Mouse (Mus musculus) midbrain, postnatal 0 days (tissue): Measurements from ENCODE around the gene Sfpq. TPM values are rescaled to one million over a fixed set of nuclear protein-coding genes. Genes with fewer than 3 reads are reported as not detected.

ENCODE experiments used
- ATAC-seq: fragments of 200-750 bp; cut with Nextera tagmentation; 2 replicates; pipeline ENCODE4 v1.8.0; 2017; ENCODE audit warnings: moderate number of reproducible peaks, mild to moderate bottlenecking, moderate TSS enrichment, moderate library complexity; ENCODE audit not compliant: low FRiP score
- DNase-seq: peaks from one replicate; pipeline ENCODE4 v3.0.0-alpha.2; 2015; ENCODE audit warnings: low spot score
- H3K27ac ChIP-seq: fragments of 300-500 bp; sonication (generic); 2 replicates; pipeline ENCODE4 v1.5.1; 2014; ENCODE audit warnings: low read depth, mild to moderate bottlenecking, low read length, mixed read lengths
- H3K27me3 ChIP-seq: fragments of 300-500 bp; sonication (generic); 2 replicates; pipeline ENCODE4 v1.6.1; 2014; ENCODE audit warnings: low read length, control low read depth, mixed read lengths; ENCODE audit not compliant: insufficient read depth
- H3K36me3 ChIP-seq: fragments of 300-500 bp; sonication (generic); 2 replicates; pipeline ENCODE4 v1.6.1; 2014; ENCODE audit warnings: low read length, control low read depth, mixed read lengths; ENCODE audit not compliant: insufficient read depth
- H3K4me1 ChIP-seq: fragments of 300-500 bp; sonication (generic); 2 replicates; pipeline ENCODE4 v1.6.1; 2014; ENCODE audit warnings: mild to moderate bottlenecking, control low read depth, antibody characterized with exemption, low read length, mixed read lengths; ENCODE audit not compliant: insufficient read depth
- H3K4me2 ChIP-seq: fragments of 300-500 bp; sonication (generic); 2 replicates; pipeline ENCODE4 v1.6.1; 2014; ENCODE audit warnings: low read depth, mild to moderate bottlenecking, low read length, mixed read lengths; ENCODE audit not compliant: poor library complexity, severe bottlenecking
- H3K4me3 ChIP-seq: fragments of 300-500 bp; sonication (generic); 2 replicates; pipeline ENCODE4 v1.5.1; 2014; ENCODE audit warnings: low read depth, mild to moderate bottlenecking, low read length, moderate library complexity
- H3K9ac ChIP-seq: fragments of 300-500 bp; sonication (generic); replicated peaks from 2 replicates; pipeline ENCODE4 v1.6.1; 2014; ENCODE audit warnings: mild to moderate bottlenecking, low read length, moderate library complexity, mixed read lengths; ENCODE audit not compliant: poor library complexity, severe bottlenecking
- H3K9me3 ChIP-seq: fragments of 300-500 bp; sonication (generic); 2 replicates; pipeline ENCODE4 v1.6.1; 2016; ENCODE audit warnings: low read length, control low read depth
- CTCF ChIP-seq: IDR thresholded peaks from 2 replicates; pipeline ENCODE4 v1.5.1; 2016; ENCODE audit warnings: antibody characterized with exemption, mild to moderate bottlenecking
- WGBS: fragments of 180-500 bp; shearing (Covaris S2); extraction: QIAGEN DNeasy Blood & Tissue Kit; methylation state at CpG from one replicate; pipeline ENCODE4 v1.1.7; 2014; 5-methylcytosine and 5-hydroxymethylcytosine counted together
- polyA plus RNA-seq: library from polyadenylated mRNA; unstranded; fragments of >200 nt; fragmentation: Nextera tagmentation; extraction: Ambion mirVana; gene quantifications from 2 replicates; pipeline ENCODE4 v1.2.1, GENCODE M21; 2015
- total RNA-seq: library from RNA; depleted of rRNA; stranded (reverse); fragments of >200 nt; gene quantifications from 2 replicates; pipeline ENCODE4 v1.2.3, GENCODE M21; 2014

Gene Sfpq
- total and polyA plus RNA-seq, 2 experiments from 2014 or later, result 63.2 to 157 TPM

- H3K9me3 ChIP-seq, result no peaks in the 10 kb centered on the region
- DNase-seq (no peak), ATAC-seq (no peak)
- no peak overlapping the region for H3K9ac ChIP-seq
- no peak overlapping the region for H3K4me3 ChIP-seq
- peaks cover 20% of the 10 kb centered on the region for H3K36me3 ChIP-seq
- no peaks in the 10 kb centered on the region for H3K27me3 ChIP-seq
- no peak overlapping the region for H3K27ac ChIP-seq
- 83% methylated on average over 7 of the region's 7 CpGs for WGBS
- no peak overlapping the region for H3K4me2 ChIP-seq
- H3K4me1 ChIP-seq, result no peaks in the 10 kb centered on the region
- TF ChIP-seq CTCF, result peak; percentile 60
Measured at GRCm38 (mm10) chr4:127054522-127055198, 33.5 kb downstream of the Sfpq start.

GRCm38 (mm10) chr4:127060585-127061290 is 39.6 kb downstream of the Sfpq start, which contains the start of gene Zmym1:
Gene Zmym1, minus strand, starts transcription at chr4:127061152.
- peak; percentile 86 for DNase-seq
- Histone ChIP-seq H3K27me3 (no peaks in the 10 kb centered on the region), H3K4me1 (no peaks in the 10 kb centered on the region), H3K4me3 (peak within 1 kb of the TSS; percentile 53), H3K4me2 (peak within 1 kb of the TSS; percentile 64), H3K9me3 (no peaks in the 10 kb centered on the region), H3K9ac (peak within 1 kb of the TSS; percentile 47), H3K36me3 (no peaks in the 10 kb centered on the region; the same call in 1 of the 2 replicates), H3K27ac (no peak within 1 kb of the TSS; the same call in 1 of the 2 replicates)
- peak; percentile 69 for ATAC-seq
- WGBS, result under 1% methylated on average over 38 of the region's 38 CpGs
- no peak for TF ChIP-seq CTCF

- Histone ChIP-seq H3K27me3 (no peaks in the 10 kb centered on the region), H3K4me1 (no peaks in the 10 kb centered on the region), H3K36me3 (no peaks in the 10 kb centered on the region), H3K9ac (no peak overlapping the region), H3K4me2 (no peak overlapping the region), H3K4me3 (no peak overlapping the region), H3K27ac (no peak overlapping the region), H3K9me3 (no peaks in the 10 kb centered on the region)
- WGBS, result 46% methylated on average over 1 of the region's 1 CpGs
- TF ChIP-seq CTCF, result no peak
- DNase-seq (no peak), ATAC-seq (no peak)
Measured at GRCm38 (mm10) chr4:127064051-127064450, 42.9 kb downstream of the Sfpq start.

GRCm38 (mm10) chr4:127074915-127075314 is 53.8 kb downstream of the Sfpq start:
- TF ChIP-seq CTCF, result peak; percentile 15; the same call in 1 of the 2 replicates
- Histone ChIP-seq H3K4me1 (peaks cover 5% of the 10 kb centered on the region; the same call in 1 of the 2 replicates), H3K27ac (no peak overlapping the region), H3K4me3 (no peak overlapping the region), H3K9ac (no peak overlapping the region), H3K27me3 (no peaks in the 10 kb centered on the region), H3K4me2 (no peak overlapping the region), H3K9me3 (no peaks in the 10 kb centered on the region), H3K36me3 (no peaks in the 10 kb centered on the region)
- 44% methylated on average over 1 of the region's 1 CpGs for WGBS
- DNase-seq (no peak), ATAC-seq (no peak)

- under 1% methylated on average over 45 of the region's 46 CpGs for WGBS
- ATAC-seq, result peak; percentile 98
- Histone ChIP-seq H3K27me3 (no peaks in the 10 kb centered on the region), H3K9ac (peak within 1 kb of the TSS; percentile 60), H3K9me3 (no peaks in the 10 kb centered on the region), H3K4me3 (peak within 1 kb of the TSS; percentile 54), H3K4me2 (peak within 1 kb of the TSS; percentile 66), H3K36me3 (no peaks in the 10 kb centered on the region), H3K4me1 (peaks cover 5% of the 10 kb centered on the region; the same call in 1 of the 2 replicates), H3K27ac (peak within 1 kb of the TSS; percentile 91)
- peak; percentile 99 for DNase-seq
- TF ChIP-seq CTCF, result peak; percentile 35
Measured at GRCm38 (mm10) chr4:127076875-127077548, 55.9 kb downstream of the Sfpq start, which contains the start of gene Zmym6. Gene Zmym6, plus strand, starts transcription at chr4:127077383.
